Mouse (Mus musculus): ENCODE measurements around the gene Wdr83os. TPM values are rescaled to one million over a fixed set of nuclear protein-coding genes. Genes with fewer than 3 reads are reported as not detected.
"Not testable (repeated sequence)": the region's sequence is repeated elsewhere in the genome, so short reads cannot be mapped to it uniquely, and the experiment has no call there.

Wdr83os gene
- polyA plus RNA-seq, 1 experiment from 2014 or later, result 108 TPM

GRCm38 (mm10) chr8:85076001-85076400 is 4.5 kb upstream of the Wdr83os start:
- Histone ChIP-seq H3K9ac (no peak overlapping the region), H3K27me3 (no peaks in the 10 kb centered on the region), H3K27ac (no peak overlapping the region), H3K4me3 (no peak overlapping the region), H3K9me3 (replicated peaks) (no peaks in the 10 kb centered on the region), H3K36me3 (peaks cover 43% of the 10 kb centered on the region), H3K4me2 (replicated peaks) (no peak overlapping the region), H3K4me1 (peaks cover 15% of the 10 kb centered on the region)
- ATAC-seq (ENCODE audit: low FRiP score), result no peak
- WGBS, result 66% methylated on average over 9 of the region's 9 CpGs

GRCm38 (mm10) chr8:85076993-85077392 is 3.5 kb upstream of the Wdr83os start:
- H3K9ac ChIP-seq, result no peak overlapping the region
- ATAC-seq (ENCODE audit: low FRiP score), result no peak
- H3K4me3 ChIP-seq, result no peak overlapping the region
- no peaks in the 10 kb centered on the region for H3K27me3 ChIP-seq
- H3K4me1 ChIP-seq, result peaks cover 19% of the 10 kb centered on the region
- no peak overlapping the region for H3K4me2 ChIP-seq (replicated peaks)
- no peaks in the 10 kb centered on the region for H3K9me3 ChIP-seq (replicated peaks)
- no peak overlapping the region for H3K27ac ChIP-seq
- 0% methylated on average over 2 of the region's 2 CpGs for WGBS
- H3K36me3 ChIP-seq, result peaks cover 43% of the 10 kb centered on the region

- ATAC-seq (ENCODE audit: low FRiP score), result no peak
- peaks cover 29% of the 10 kb centered on the region for H3K4me1 ChIP-seq
- peak overlapping the region; percentile 90 for H3K4me3 ChIP-seq
- peak overlapping the region; percentile 92 for H3K9ac ChIP-seq
- peaks cover 24% of the 10 kb centered on the region for H3K36me3 ChIP-seq
- H3K9me3 ChIP-seq (replicated peaks), result no peaks in the 10 kb centered on the region
- no peaks in the 10 kb centered on the region for H3K27me3 ChIP-seq
- H3K27ac ChIP-seq, result peak overlapping the region; percentile 62; the same call in 1 of the 2 replicates
- H3K4me2 ChIP-seq (replicated peaks), result peak overlapping the region; percentile 71
- WGBS, result 1% methylated on average over 25 of the region's 25 CpGs
These were observed 367 bp upstream of the Wdr83os start for GRCm38 (mm10) chr8:85080214-85080531.

- Histone ChIP-seq H3K36me3 (peaks cover 21% of the 10 kb centered on the region), H3K4me3 (peak within 1 kb of the TSS; percentile 90), H3K27me3 (no peaks in the 10 kb centered on the region), H3K4me2 (replicated peaks) (peak within 1 kb of the TSS; percentile 71), H3K9ac (peak within 1 kb of the TSS; percentile 92), H3K27ac (peak within 1 kb of the TSS; percentile 62; the same call in 1 of the 2 replicates), H3K9me3 (replicated peaks) (no peaks in the 10 kb centered on the region), H3K4me1 (peaks cover 29% of the 10 kb centered on the region)
- peak; percentile 46 for ATAC-seq (ENCODE audit: low FRiP score)
- WGBS, result 3% methylated on average over 9 of the region's 9 CpGs
These were observed 646 bp downstream of the Wdr83os start, which contains the start of gene Wdr83 for GRCm38 (mm10) chr8:85081216-85081555. Wdr83 (minus strand) TSS chr8:85081306.

- ATAC-seq (ENCODE audit: low FRiP score); H3K27me3 ChIP-seq; H3K9ac ChIP-seq; H3K27ac ChIP-seq; H3K9me3 ChIP-seq (replicated peaks); H3K4me3 ChIP-seq: not testable (repeated sequence)
- WGBS, result 88% methylated on average over 4 of the region's 4 CpGs
- peaks cover 15% of the 10 kb centered on the region; the same call in 1 of the 2 replicates for H3K36me3 ChIP-seq
- 0 out of 2 replicates have a peak overlapping the region, but pooled peaks have one; percentile 71 for H3K4me2 ChIP-seq (replicated peaks)
- H3K4me1 ChIP-seq, result peaks cover 29% of the 10 kb centered on the region
These were observed 1.6 kb downstream of the Wdr83os start for GRCm38 (mm10) chr8:85082169-85082568.

GRCm38 (mm10) chr8:85083108-85083813 is 2.7 kb downstream of the Wdr83os start, which contains the start of gene Man2b1:
Man2b1 (plus strand) TSS chr8:85083270.
- H3K9me3 ChIP-seq (replicated peaks), result no peaks in the 10 kb centered on the region
- peak within 1 kb of the TSS; percentile 61 for H3K4me3 ChIP-seq
- H3K27me3 ChIP-seq, result no peaks in the 10 kb centered on the region
- whole genome bisulfite sequencing, result under 1% methylated on average over 30 of the region's 30 CpGs
- peak; percentile 73 for ATAC-seq (ENCODE audit: low FRiP score)
- peaks cover 15% of the 10 kb centered on the region; the same call in 1 of the 2 replicates for H3K36me3 ChIP-seq
- peaks cover 29% of the 10 kb centered on the region for H3K4me1 ChIP-seq
- H3K27ac ChIP-seq, result no peak within 1 kb of the TSS; the same call in 1 of the 2 replicates
- H3K9ac ChIP-seq, result peak within 1 kb of the TSS; percentile 76
- H3K4me2 ChIP-seq (replicated peaks), result peak within 1 kb of the TSS; percentile 91

- Histone ChIP-seq H3K9ac (no peak overlapping the region), H3K4me2 (replicated peaks) (no peak overlapping the region), H3K27ac (no peak overlapping the region), H3K4me3 (no peak overlapping the region), H3K27me3 (no peaks in the 10 kb centered on the region), H3K9me3 (replicated peaks) (no peaks in the 10 kb centered on the region), H3K4me1 (peaks cover 25% of the 10 kb centered on the region), H3K36me3 (peaks cover 17% of the 10 kb centered on the region; the same call in 1 of the 2 replicates)
- WGBS, result 91% methylated on average over 8 of the region's 8 CpGs
- no peak for ATAC-seq (ENCODE audit: low FRiP score)
These were observed 4.1 kb downstream of the Wdr83os start for GRCm38 (mm10) chr8:85084633-85085032.

GRCm38 (mm10) chr8:85086238-85086637 is 5.7 kb downstream of the Wdr83os start:
- H3K4me3 ChIP-seq, result no peak overlapping the region
- ATAC-seq (ENCODE audit: low FRiP score), result no peak
- peaks cover 20% of the 10 kb centered on the region for H3K4me1 ChIP-seq
- H3K9ac ChIP-seq, result no peak overlapping the region
- no peaks in the 10 kb centered on the region for H3K9me3 ChIP-seq (replicated peaks)
- H3K36me3 ChIP-seq, result peaks cover 18% of the 10 kb centered on the region; the same call in 1 of the 2 replicates
- H3K4me2 ChIP-seq (replicated peaks), result no peak overlapping the region
- H3K27ac ChIP-seq, result no peak overlapping the region
- no peaks in the 10 kb centered on the region for H3K27me3 ChIP-seq
- WGBS, result 79% methylated on average over 3 of the region's 3 CpGs

GRCm38 (mm10) chr8:85088771-85089170 is 8.2 kb downstream of the Wdr83os start:
- no peaks in the 10 kb centered on the region for H3K9me3 ChIP-seq (replicated peaks)
- H3K4me3 ChIP-seq, result no peak overlapping the region
- H3K4me1 ChIP-seq, result peaks cover 5% of the 10 kb centered on the region
- no peaks in the 10 kb centered on the region for H3K27me3 ChIP-seq
- no peak overlapping the region for H3K9ac ChIP-seq
- 83% methylated on average over 2 of the region's 2 CpGs for WGBS
- H3K36me3 ChIP-seq, result peaks cover 18% of the 10 kb centered on the region; the same call in 1 of the 2 replicates
- no peak for ATAC-seq (ENCODE audit: low FRiP score)
- H3K27ac ChIP-seq, result no peak overlapping the region
- no peak overlapping the region for H3K4me2 ChIP-seq (replicated peaks)

- WGBS, result 89% methylated on average over 11 of the region's 11 CpGs
These were observed 10.3 kb downstream of the Wdr83os start for GRCm38 (mm10) chr8:85090856-85091255.

GRCm38 (mm10) chr8:85091526-85092090 is 11.1 kb downstream of the Wdr83os start:
- Histone ChIP-seq H3K4me1 (no peaks in the 10 kb centered on the region), H3K4me3 (no peak overlapping the region), H3K36me3 (peaks cover 24% of the 10 kb centered on the region), H3K27me3 (no peaks in the 10 kb centered on the region), H3K4me2 (replicated peaks) (no peak overlapping the region), H3K27ac (no peak overlapping the region), H3K9me3 (replicated peaks) (no peaks in the 10 kb centered on the region), H3K9ac (no peak overlapping the region)
- ATAC-seq (ENCODE audit: low FRiP score), result no peak
- 33% methylated on average over 21 of the region's 21 CpGs for WGBS

More at GRCm38 (mm10) chr8:85090856-85091255, 10.3 kb downstream of the Wdr83os start:
- Histone ChIP-seq H3K4me2 (replicated peaks) (no peak overlapping the region), H3K4me1 (no peaks in the 10 kb centered on the region), H3K36me3 (peaks cover 17% of the 10 kb centered on the region), H3K9ac (no peak overlapping the region), H3K27me3 (no peaks in the 10 kb centered on the region), H3K9me3 (replicated peaks) (no peaks in the 10 kb centered on the region), H3K4me3 (no peak overlapping the region), H3K27ac (no peak overlapping the region)
- ATAC-seq (ENCODE audit: low FRiP score), result no peak

GRCm38 (mm10) chr8:85095051-85095450 is 14.5 kb downstream of the Wdr83os start:
- no peaks in the 10 kb centered on the region for H3K9me3 ChIP-seq (replicated peaks)
- no peak for ATAC-seq (ENCODE audit: low FRiP score)
- no peaks in the 10 kb centered on the region for H3K4me1 ChIP-seq
- no peak overlapping the region for H3K4me2 ChIP-seq (replicated peaks)
- H3K27me3 ChIP-seq, result no peaks in the 10 kb centered on the region
- WGBS, result 92% methylated on average over 13 of the region's 13 CpGs
- H3K4me3 ChIP-seq, result no peak overlapping the region
- H3K9ac ChIP-seq, result no peak overlapping the region
- H3K27ac ChIP-seq, result no peak overlapping the region
- H3K36me3 ChIP-seq, result peaks cover 34% of the 10 kb centered on the region

All from hindbrain, embryonic 12.5 days (tissue).